Mouse (Mus musculus) layer of hippocampus, adult 2 months (tissue): ENCODE results near the gene Sema6d. TPM values are rescaled to one million over a fixed set of nuclear protein-coding genes. Genes with fewer than 3 reads are reported as not detected.

Experiments
- DNase-seq, 2 experiments: peaks; one replicate each; pipeline ENCODE4 v3.0.0; 2022; ENCODE audit warnings: low spot score in 2 of 2
- H3K27ac ChIP-seq: fragments of 200-600 bp; 2 replicates; pipeline ENCODE4 v1.8.1; 2022
- H3K4me3 ChIP-seq: fragments of 200-600 bp; 2 replicates; pipeline ENCODE4 v1.8.1; 2022; ENCODE audit warnings: mild to moderate bottlenecking
- CTCF ChIP-seq: fragments of 200-600 bp; conservative IDR thresholded peaks from 2 replicates; pipeline ENCODE4 v1.8.1; 2022; ENCODE audit warnings: antibody characterized with exemption, mild to moderate bottlenecking, moderate library complexity
- total RNA-seq, 2 experiments: library from RNA; stranded (reverse); gene quantifications; 2 replicates each; pipeline ENCODE4 v1.2.3; 2021

Gene Sema6d
- total RNA-seq, 2 experiments from 2014 or later = 50.0 to 58.7 TPM

- DNase-seq = no peak
- no peak for TF ChIP-seq CTCF
- Histone ChIP-seq H3K27ac (peak overlapping the region; percentile 98; the same call in 1 of the 2 replicates), H3K4me3 (peak overlapping the region; percentile 77; the same call in 1 of the 2 replicates)
Measured at GRCm38 (mm10) chr2:124613671-124614210, 524.0 kb downstream of the Sema6d start.

DNA sequence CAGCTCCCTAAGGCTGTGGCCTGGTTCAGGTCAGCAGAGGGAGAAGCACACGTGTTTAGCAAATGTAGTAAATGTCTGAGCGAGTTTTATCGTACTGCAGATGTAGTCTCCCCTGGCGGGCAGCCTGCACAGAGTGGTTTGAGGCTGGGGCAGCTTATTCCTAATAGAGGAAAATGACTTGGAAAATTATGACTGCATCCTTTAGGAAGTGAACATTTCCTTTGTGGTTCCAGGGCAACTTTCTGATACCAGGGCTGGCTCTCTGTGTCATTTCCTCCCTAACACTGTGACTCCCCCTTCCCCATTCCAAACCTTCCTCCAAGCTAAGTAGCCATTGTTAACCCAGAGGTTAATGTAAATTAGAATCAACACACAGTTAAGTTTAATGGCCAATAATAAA lies 527.0 kb downstream of the Sema6d start:
- Histone ChIP-seq H3K4me3 (no peak overlapping the region), H3K27ac (no peak overlapping the region)
- no peak for TF ChIP-seq CTCF
- DNase-seq = no peak

DNA sequence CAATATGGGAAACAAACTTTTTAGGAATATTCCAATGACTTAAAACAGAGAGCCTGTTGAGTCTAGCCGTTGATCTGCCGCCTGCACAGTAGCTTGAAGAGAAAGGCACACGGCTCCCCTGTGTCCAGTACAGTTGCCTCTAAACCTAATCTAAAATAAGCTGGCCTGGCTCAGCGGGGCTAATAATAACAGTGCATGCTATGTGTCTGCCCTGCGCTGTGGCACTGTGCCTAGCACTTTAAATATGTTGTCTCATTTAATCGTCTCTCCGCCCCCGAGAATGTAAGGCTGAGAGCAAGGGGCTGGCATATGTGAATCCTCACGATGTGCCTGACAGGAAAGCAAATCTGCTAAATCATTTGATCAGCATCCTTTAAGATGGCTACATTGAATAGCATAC lies 527.7 kb downstream of the Sema6d start:
- peak overlapping the region; percentile 0; the same call in 1 of the 2 replicates for H3K4me3 ChIP-seq
- no peak overlapping the region for H3K27ac ChIP-seq
- no peak for TF ChIP-seq CTCF
- DNase-seq = no peak

- Histone ChIP-seq H3K4me3 (no peak overlapping the region), H3K27ac (peak overlapping the region; percentile 32; the same call in 1 of the 2 replicates)
- TF ChIP-seq CTCF = no peak
- no peak for DNase-seq
Measured at GRCm38 (mm10) chr2:124618091-124618490, 528.3 kb downstream of the Sema6d start.

GRCm38 (mm10) chr2:124618526-124619219 lies 528.9 kb downstream of the Sema6d start:
- no peak for TF ChIP-seq CTCF
- 0 out of 2 replicates have a peak overlapping the region, but pooled peaks have one; percentile 32 for H3K27ac ChIP-seq
- no peak for DNase-seq
- no peak overlapping the region for H3K4me3 ChIP-seq

DNA sequence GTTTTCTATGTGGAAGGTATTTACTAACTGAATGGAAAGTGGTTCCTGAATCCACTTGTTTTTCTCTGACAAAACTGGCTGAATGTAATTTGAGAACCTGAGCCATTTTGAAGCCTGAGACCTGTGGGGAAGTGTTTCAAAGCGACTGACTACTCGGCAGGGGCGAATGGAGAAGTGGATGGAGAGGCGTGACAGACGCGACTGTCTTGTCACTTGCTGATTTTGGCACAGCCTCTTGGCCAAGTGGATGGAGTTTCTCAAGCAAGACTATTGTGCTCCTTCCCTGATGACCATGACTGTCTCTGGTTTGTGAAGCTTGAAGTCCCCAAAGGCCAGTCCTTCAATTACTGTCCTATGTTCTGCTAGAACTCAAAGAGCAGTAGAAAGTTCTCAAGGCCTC lies 530.7 kb downstream of the Sema6d start:
- no peak overlapping the region for H3K27ac ChIP-seq
- no peak for TF ChIP-seq CTCF
- DNase-seq = no peak
- no peak overlapping the region for H3K4me3 ChIP-seq

- no peak for TF ChIP-seq CTCF
- no peak for DNase-seq
- H3K27ac ChIP-seq = no peak overlapping the region
- no peak overlapping the region for H3K4me3 ChIP-seq
Measured at GRCm38 (mm10) chr2:124621972-124622621, 532.3 kb downstream of the Sema6d start.

DNA sequence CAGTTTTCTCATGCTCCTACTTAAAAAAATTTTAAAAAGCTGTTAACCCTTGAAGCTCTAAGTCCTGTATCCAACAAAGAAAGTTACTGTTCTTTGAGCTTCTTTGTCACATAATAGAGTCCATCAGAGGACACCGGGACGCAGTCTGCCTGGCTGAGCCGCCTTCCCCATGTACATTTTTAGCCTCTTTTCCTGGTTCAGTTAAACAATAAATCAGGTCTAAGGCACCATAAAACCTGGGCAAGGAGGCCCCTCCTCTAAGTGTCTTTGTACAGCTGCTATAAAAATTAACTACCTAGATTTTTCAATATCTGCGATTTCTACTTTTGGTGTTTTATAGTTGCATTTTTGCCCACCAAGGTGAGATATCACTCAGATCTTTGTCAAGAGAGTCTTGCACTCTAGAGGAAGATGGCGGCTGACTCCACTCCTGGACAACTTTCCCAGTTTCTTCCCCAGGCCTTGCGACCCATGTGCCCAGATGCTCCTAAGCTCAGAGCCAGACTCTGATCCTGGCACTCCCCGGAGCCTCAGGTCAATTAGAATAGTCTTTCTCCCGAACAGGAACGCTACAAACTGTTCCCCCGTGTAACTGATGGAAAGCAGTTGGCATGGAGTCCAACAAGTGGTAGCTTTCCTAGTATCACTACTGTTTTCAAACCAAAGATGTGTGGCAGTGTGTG lies 534.6 kb downstream of the Sema6d start:
- Histone ChIP-seq H3K4me3 (no peak overlapping the region), H3K27ac (no peak overlapping the region)
- DNase-seq = no peak
- TF ChIP-seq CTCF = no peak

- no peak for TF ChIP-seq CTCF
- DNase-seq = no peak
- Histone ChIP-seq H3K27ac (no peak overlapping the region), H3K4me3 (no peak overlapping the region)
Measured at GRCm38 (mm10) chr2:124626425-124626824, 536.7 kb downstream of the Sema6d start.

- DNase-seq = no peak
- TF ChIP-seq CTCF = no peak
- Histone ChIP-seq H3K27ac (no peak overlapping the region), H3K4me3 (no peak overlapping the region)
Measured at GRCm38 (mm10) chr2:124627664-124628063, 537.9 kb downstream of the Sema6d start.

GRCm38 (mm10) chr2:124628701-124629100 lies 538.9 kb downstream of the Sema6d start:
- no peak overlapping the region for H3K27ac ChIP-seq
- no peak overlapping the region for H3K4me3 ChIP-seq
- no peak for DNase-seq
- TF ChIP-seq CTCF = no peak

- no peak for TF ChIP-seq CTCF
- Histone ChIP-seq H3K4me3 (no peak overlapping the region), H3K27ac (no peak overlapping the region)
- DNase-seq = no peak
Measured at GRCm38 (mm10) chr2:124634400-124634998, 544.7 kb downstream of the Sema6d start.
